ENCODE assay signal across 8 mouse cellular contexts in genomic region chr11:51650691-51651515, GRCm38 (mm10). TPM values are rescaled to one million over a fixed set of nuclear protein-coding genes. Genes with fewer than 3 reads are reported as not detected.
DNase-seq lines count a peak whose midpoint lies in the region; ATAC-seq and TF ChIP-seq lines count a peak whose summit lies in the region.

N4bp3 (minus strand) TSS chr11:51650842.
D930048N14Rik (plus strand) TSS chr11:51650954.

- peak within 1 kb of the TSS; percentile 97 for H3K4me2 ChIP-seq in intestine, embryonic 15.5 days (replicated peaks)
- H3K4me2 ChIP-seq in neural tube, embryonic 14.5 days (ENCODE audit: low read depth, low read length), result peak within 1 kb of the TSS; percentile 70

- peaks cover 24% of the 10 kb centered on the region for H3K4me1 ChIP-seq in intestine, embryonic 15.5 days (replicated peaks)
- peaks cover 15% of the 10 kb centered on the region for H3K4me1 ChIP-seq in neural tube, embryonic 14.5 days (ENCODE audit: control insufficient read depth, insufficient read depth, low read length)

- ATAC-seq in intestine, embryonic 15.5 days, result peak; percentile 90
- peak; percentile 82 for ATAC-seq in neural tube, embryonic 14.5 days (ENCODE audit: low read depth)

- WGBS in intestine, embryonic 15.5 days, result under 1% methylated on average over 70 of the region's 70 CpGs
- WGBS in neural tube, embryonic 14.5 days, result 2% methylated on average over 67 of the region's 70 CpGs

- peak in 1 of 2 experiments; percentile 38 for DNase-seq in left cerebral cortex, adult 2 months (ENCODE audit: extremely low spot score in 1 of 2, low spot score in 2 of 2)
- DNase-seq in left cerebral cortex, postnatal 14 days (ENCODE audit: low spot score in 2 of 2), result no peak
- peak; percentile 53 for DNase-seq in cerebellum, adult 9-11 months
- peak; percentile 62 to 71 for DNase-seq in gastrocnemius, postnatal 4 days (ENCODE audit: low spot score in 2 of 2)
- peak; percentile 82 to 86 for DNase-seq in lung, adult 18-20 months
- peak; percentile 36 for DNase-seq in urinary bladder, postnatal 10 days (ENCODE audit: low spot score)

- no peaks in the 10 kb centered on the region for H3K36me3 ChIP-seq in intestine, embryonic 15.5 days
- no peaks in the 10 kb centered on the region for H3K36me3 ChIP-seq in neural tube, embryonic 14.5 days (ENCODE audit: control insufficient read depth, insufficient read depth, low read length)

- intact Hi-C loops in left cerebral cortex, adult 2 months (cut with DNase I), result loop anchor here (5.0 kb wide), 1 partner anchor 34 kb away; the partner anchor contains the start of gene Nhp2
- intact Hi-C loops in left cerebral cortex, postnatal 14 days (cut with DNase I), result no loop called here

- peak within 1 kb of the TSS; percentile 52 for H3K4me3 ChIP-seq in left cerebral cortex, adult 2 months
- H3K4me3 ChIP-seq in intestine, embryonic 15.5 days (replicated peaks), result peak within 1 kb of the TSS; percentile 78
- peak within 1 kb of the TSS; percentile 53 for H3K4me3 ChIP-seq in neural tube, embryonic 14.5 days (ENCODE audit: low read depth, low read length)

- H3K27ac ChIP-seq in left cerebral cortex, adult 2 months, result peak within 1 kb of the TSS; percentile 80
- H3K27ac ChIP-seq in intestine, embryonic 15.5 days, result peak within 1 kb of the TSS; percentile 90
- 0 out of 2 replicates have a peak within 1 kb of the TSS, but pooled peaks have one; percentile 23 for H3K27ac ChIP-seq in neural tube, embryonic 14.5 days (ENCODE audit: low read depth, low read length)

- H3K27me3 ChIP-seq in intestine, embryonic 15.5 days (replicated peaks), result no peaks in the 10 kb centered on the region
- H3K27me3 ChIP-seq in neural tube, embryonic 14.5 days (ENCODE audit: control insufficient read depth, insufficient read depth, low read length), result peaks cover 5% of the 10 kb centered on the region; the same call in 1 of the 2 replicates

- H3K9me3 ChIP-seq in intestine, embryonic 15.5 days, result no peaks in the 10 kb centered on the region
- H3K9me3 ChIP-seq in neural tube, embryonic 14.5 days (ENCODE audit: control insufficient read depth, low read length), result no peaks in the 10 kb centered on the region

- peak within 1 kb of the TSS; percentile 67 for H3K9ac ChIP-seq in intestine, embryonic 15.5 days
- H3K9ac ChIP-seq in neural tube, embryonic 14.5 days (replicated peaks; ENCODE audit: low read depth, low read length), result peak within 1 kb of the TSS; percentile 53

- TF ChIP-seq CTCF in left cerebral cortex, adult 2 months (IDR thresholded peaks at IDR 0.05), result no peak

RNA-seq across cellular contexts. Expression of gene N4bp3, which starts in this region (rescaled TPM):
- 10 to 100 TPM; 10.4 to 14.3 TPM for total RNA-seq in left cerebral cortex, adult 2 months (2021)
- total RNA-seq in left cerebral cortex, postnatal 14 days (2021), result 10 to 100 TPM in 1 of 2 experiments, 1 to 10 TPM in 1; 9.1 to 11.0 TPM
- 10 to 100 TPM; 20.9 to 22.7 TPM for total RNA-seq in gastrocnemius, postnatal 4 days (2021)
- 17.6 and 18.1 TPM in 2 replicates for polyA plus RNA-seq in intestine, embryonic 15.5 days (2015; fragmentation: Nextera tagmentation; extraction: Ambion mirVana)
- 16.2 and 17.7 TPM in 2 replicates for polyA plus RNA-seq in neural tube, embryonic 14.5 days (2014; fragmentation: Nextera tagmentation; extraction: Ambion mirVana)

RNA-seq across cellular contexts. Expression of gene D930048N14Rik, which starts in this region (rescaled TPM):
- total RNA-seq in left cerebral cortex, adult 2 months (2021), result 1 to 10 TPM; 1.8 to 1.9 TPM
- total RNA-seq in left cerebral cortex, postnatal 14 days (2021), result 1 to 10 TPM in 1 of 2 experiments, under 1 TPM in 1; 0.91 to 1.1 TPM
- total RNA-seq in gastrocnemius, postnatal 4 days (2021), result 1 to 10 TPM; 1.1 to 1.6 TPM
- polyA plus RNA-seq in intestine, embryonic 15.5 days (2015; fragmentation: Nextera tagmentation; extraction: Ambion mirVana), result 3.2 and 3.3 TPM in 2 replicates
- polyA plus RNA-seq in neural tube, embryonic 14.5 days (2014; fragmentation: Nextera tagmentation; extraction: Ambion mirVana), result 1.7 and 1.8 TPM in 2 replicates

Comparison
In these comparisons a context has a peak if more than half of its experiments do, and no peak if none do; other contexts are left out.
1. DNase-seq: peak in cerebellum, adult 9-11 months (single experiment), gastrocnemius, postnatal 4 days (2 of 2), lung, adult 18-20 months (2 of 2) and urinary bladder, postnatal 10 days (single experiment); none in left cerebral cortex, postnatal 14 days (0 of 2).
2. H3K27ac ChIP-seq: peak in every context shown above with its lines; median percentile 90 in intestine, embryonic 15.5 days; 80 in left cerebral cortex, adult 2 months; 23 in neural tube, embryonic 14.5 days.
3. Peak in every context shown above with its lines, with median percentiles within 50 percentile points of each other: H3K4me3 ChIP-seq.